Mouse (Mus musculus) brain, embryonic 14.5 days (tissue): ENCODE results near the gene Slamf7.
A peak's percentile ranks its signal among the peaks of the same experiment; 100 is the strongest.

Experiments
- CTCF ChIP-seq: fragments of 200-500 bp; IDR thresholded peaks from 2 replicates; pipeline ENCODE4 v1.5.1; 2012; ENCODE audit warnings: inconsistent platforms, mild to moderate bottlenecking, moderate library complexity, borderline replicate concordance; ENCODE audit not compliant: insufficient read depth, insufficient read length; ENCODE audit errors: extremely low read depth
- POLR2A ChIP-seq: fragments of 200-500 bp; IDR thresholded peaks from 2 replicates; pipeline ENCODE4 v1.6.1; 2012; ENCODE audit warnings: mild to moderate bottlenecking, inconsistent platforms, borderline replicate concordance; ENCODE audit not compliant: poor library complexity, insufficient read depth, insufficient read length, severe bottlenecking; ENCODE audit errors: extremely low read depth

DNA sequence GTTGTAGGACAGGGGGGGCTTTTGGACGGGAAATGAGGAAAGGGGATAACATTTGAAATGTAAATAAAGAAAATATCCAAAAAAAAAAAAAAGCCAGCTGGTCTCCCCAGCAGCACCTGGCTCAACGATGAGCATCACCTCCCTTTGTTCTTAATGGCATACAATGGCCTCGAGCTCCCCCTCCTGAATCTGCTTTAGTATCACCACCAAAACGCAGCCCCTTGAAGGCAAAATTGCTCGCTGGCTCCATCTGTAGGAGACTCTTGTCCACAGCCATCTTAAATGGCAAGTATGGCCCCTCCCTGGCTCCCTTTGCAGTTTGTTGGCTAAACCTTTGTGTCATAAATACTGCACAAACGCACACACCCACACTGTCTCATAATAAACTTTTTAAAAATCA lies 46.1 kb upstream of the Slamf7 start:
- TF ChIP-seq POLR2A (no peak), CTCF (peak; percentile 26; the same call in 1 of the 2 replicates)
